Mouse (Mus musculus): ENCODE data around the gene Bdnf. TPM values are rescaled to one million over a fixed set of nuclear protein-coding genes. Genes with fewer than 3 reads are reported as not detected.

Gene Bdnf
- 0.29 TPM for polyA plus RNA-seq (2014; fragmentation: Illumina TruSeq; extraction: RNeasy Lipid Tissue Mini Kit (QIAGEN cat#74804); ENCODE audit: low read depth, low replicate concordance)

DNA sequence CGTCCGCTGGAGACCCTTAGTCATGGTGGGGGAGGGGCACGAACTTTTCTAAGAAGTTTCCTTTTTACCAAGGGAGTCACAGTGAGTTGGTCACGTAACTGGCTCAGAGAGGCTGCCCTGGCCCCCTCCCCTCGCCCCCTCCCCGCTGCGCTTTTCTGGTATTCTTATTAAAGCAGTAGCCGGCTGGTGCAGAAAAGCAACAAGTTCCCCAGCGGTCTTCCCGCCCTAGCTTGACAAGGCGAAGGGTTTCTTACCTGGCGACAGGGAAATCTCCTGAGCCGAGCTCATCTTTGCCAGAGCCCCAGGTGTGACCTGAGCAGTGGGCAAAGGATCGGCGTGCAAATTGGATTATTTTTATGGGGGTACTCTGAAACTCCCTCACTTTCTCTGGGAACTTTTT lies at the start of gene Bdnf:
Gene Bdnf (plus strand): TSS at position 169 of the 400 bp plus-strand sequence.

Other genes starting within 250 kb of the Bdnf start
- 211 TPM for gene Lin7c, start 216.2 kb downstream of the Bdnf start, polyA plus RNA-seq (2014; fragmentation: Illumina TruSeq; extraction: RNeasy Lipid Tissue Mini Kit (QIAGEN cat#74804); ENCODE audit: low read depth, low replicate concordance)
- 244 TPM for gene Lgr4, start 242.9 kb downstream of the Bdnf start, polyA plus RNA-seq (2014; fragmentation: Illumina TruSeq; extraction: RNeasy Lipid Tissue Mini Kit (QIAGEN cat#74804); ENCODE audit: low read depth, low replicate concordance)

Data from adrenal gland, adult 10 weeks (tissue).